Mouse (Mus musculus): ENCODE results near the gene 4930404H24Rik. TPM values are rescaled to one million over a fixed set of nuclear protein-coding genes. Genes with fewer than 3 reads are reported as not detected.
"Not testable (repeated sequence)": the region's sequence is repeated elsewhere in the genome, so short reads cannot be mapped to it uniquely, and the experiment has no call there.

Gene 4930404H24Rik
- total RNA-seq, 2 experiments from 2014 or later, result not detected

DNA sequence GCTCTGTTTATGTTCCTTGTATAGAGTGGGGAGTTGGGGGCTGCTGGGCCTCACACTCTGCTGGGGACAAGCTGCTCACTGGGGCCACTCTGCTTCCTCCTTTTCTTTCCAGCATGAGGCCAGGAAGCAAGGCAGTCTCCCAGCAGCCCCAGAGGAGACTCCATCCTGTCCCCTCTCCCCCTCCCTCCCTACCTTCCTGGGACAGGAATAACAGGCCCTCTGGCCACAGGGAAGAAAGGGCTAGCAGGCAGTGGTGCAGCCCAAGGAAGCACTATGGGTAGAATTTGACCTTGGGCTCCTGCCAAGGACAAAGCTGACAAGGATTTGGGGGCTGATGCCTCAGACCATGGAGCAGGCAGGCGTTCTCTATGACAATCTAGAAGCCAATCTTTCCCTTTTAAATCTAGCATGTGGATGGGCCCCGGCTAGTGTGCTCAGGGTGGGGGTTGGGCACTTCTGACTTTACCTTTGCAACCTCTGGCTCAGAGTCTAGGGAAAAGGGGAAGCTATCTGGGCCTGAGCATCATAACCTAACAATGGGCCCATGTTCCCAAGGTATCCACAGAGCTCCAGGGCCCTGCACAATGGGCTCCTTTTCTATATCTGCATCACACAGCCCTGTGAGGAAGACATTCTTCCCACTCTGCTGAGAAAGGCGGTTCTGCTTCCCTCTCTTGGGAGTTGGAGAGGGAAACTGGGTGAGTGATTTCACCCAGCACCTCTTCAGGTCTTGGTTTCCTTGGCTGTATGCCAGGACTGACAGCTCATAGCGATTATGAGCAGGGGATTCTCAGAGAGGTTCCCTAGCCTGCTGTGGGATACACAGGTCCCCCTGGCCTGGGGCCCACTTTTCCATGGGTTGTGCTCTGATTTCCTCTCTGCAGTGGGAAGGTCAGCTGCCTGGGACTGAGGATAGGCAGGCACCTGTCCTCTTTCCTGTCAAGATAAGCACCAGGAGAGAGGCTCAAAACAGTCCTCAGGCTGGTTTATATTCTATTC is 17.2 kb upstream of the 4930404H24Rik start:
- no peak for DNase-seq (ENCODE audit: extremely low spot score in 1 of 2, low spot score in 1 of 2)

DNA sequence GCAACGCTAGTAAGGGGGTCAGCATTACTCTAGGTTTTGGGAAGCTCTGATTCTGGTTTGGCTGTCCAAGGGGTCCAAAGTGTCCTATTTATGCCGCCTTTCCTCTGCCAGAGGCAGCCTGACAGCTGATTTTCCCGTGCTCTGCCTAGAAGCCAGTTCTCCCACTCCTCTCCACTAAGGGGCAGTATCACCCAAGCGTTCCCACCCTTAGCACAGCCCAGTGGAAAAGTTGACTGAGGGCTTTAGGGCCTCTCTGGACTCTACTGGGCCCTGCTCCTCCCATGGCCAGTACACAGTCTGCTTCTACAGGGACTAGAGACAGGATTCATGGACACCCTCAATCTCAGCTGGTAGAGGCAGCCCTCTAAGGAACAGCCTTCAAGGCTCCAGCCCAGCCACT is 14.0 kb upstream of the 4930404H24Rik start:
- DNase-seq (ENCODE audit: extremely low spot score in 1 of 2, low spot score in 1 of 2), result peak; percentile 43 to 77

DNA sequence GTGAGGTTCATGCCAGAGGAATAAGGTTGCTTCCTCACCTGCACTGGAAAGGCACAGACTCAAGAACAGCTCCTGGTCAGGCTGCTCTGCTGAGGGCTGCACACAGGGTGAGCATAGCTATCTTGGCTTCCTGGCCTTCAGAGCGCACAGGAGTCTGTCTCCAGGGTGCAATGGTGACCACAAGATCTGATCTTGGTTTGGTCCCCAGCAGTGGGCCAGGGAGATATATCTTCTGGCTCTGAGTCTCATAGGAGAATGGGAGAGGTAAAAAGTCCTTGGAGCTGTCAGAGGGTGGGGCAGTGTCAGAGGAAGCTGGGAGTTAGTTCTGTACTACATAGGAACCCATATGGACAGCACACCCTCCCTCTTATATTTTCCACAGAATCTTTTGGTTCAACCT is 13.1 kb upstream of the 4930404H24Rik start:
- DNase-seq (ENCODE audit: extremely low spot score in 1 of 2, low spot score in 1 of 2), result no peak

DNA sequence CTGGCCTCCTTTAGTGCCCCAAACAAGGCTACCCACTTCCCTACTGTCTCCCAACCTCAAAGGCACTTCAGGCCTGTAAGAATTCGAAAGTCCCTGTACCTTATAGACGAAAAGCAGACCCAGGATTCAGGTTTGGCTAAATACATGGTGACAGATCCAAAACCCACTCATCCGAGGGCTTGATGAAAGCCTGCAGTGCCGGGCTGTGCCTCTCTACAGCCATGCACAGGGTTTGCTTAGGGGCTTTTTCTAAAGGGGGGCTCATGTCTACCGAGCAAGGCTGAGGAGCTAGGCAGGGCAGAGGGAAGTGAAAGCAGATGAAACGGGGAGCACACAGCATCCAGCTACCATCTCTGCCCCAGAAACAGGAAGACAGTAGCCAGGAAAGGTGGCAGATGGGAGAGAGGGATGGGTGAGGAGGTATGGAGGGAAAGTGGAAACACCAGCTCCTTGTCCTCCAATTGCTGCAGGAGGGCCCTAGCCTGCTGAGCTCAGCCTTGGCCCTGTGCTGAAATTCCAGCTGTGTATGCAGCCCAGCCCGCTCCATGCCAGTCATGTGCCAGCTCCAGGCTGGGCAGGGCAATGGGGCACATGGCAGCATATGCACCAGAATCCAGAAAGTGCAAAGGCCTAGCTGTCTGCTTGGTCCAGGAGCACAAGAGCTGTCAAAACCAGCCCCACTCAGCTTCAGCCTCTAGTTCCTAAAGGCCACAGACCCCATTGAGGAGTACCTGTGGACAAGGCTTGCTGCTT is 11.3 kb upstream of the 4930404H24Rik start:
- no peak for DNase-seq (ENCODE audit: extremely low spot score in 1 of 2, low spot score in 1 of 2)

DNA sequence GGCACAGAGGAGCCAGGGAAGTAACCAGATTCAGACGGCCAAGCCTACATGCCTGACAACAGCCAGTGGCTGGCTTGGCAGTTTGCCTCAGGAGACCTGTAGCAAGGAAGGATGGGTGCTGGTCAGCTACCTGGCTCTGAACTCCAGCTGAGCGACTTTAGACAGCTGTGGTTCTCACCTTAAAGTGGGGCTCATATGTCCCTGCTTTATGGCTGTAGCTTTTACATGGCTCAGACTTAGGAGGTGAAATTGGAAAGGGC is 10.8 kb upstream of the 4930404H24Rik start:
- DNase-seq (ENCODE audit: extremely low spot score in 1 of 2, low spot score in 1 of 2), result no peak

DNA sequence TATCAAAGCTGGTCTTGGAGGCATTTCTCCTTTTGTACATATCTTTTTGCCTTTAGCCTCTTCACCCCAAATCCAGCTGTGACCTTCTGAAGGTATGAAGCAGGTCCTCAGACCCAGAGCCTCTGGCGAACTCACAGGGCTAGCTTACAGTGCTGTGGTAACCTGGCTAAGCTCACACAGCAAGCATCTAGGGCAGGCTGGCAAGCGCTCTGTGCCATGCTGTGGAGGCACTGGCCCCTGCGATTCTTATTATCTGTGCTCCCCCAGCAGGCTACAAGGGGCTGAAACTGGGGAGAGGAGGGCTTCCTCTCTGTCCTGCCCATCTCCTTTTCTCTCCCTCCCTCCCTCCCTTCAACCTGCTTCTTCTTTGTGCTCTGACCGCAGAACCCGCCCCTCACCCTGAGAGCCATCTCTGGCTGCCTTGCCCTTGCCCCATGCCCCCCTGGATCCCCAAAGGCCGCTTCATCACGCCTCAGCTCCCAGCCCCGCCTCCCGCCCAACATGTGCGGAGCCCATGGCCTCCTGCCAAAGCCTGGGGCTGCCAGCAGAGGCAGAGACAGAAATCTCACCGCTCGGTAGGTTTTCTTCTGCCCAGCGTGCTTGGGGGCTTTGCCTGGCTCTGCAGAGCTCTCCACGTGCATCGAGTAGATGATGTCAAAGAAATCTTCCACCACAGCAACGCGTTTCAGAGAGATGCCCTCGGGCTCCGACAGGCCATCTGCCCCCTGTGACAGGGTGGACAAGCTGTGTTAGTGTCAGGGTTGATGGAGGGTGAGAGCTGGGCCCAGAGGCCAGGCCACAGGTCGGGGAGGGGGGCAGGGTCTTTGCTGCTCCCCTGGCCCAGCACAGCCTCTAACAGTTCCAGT is 9.2 kb upstream of the 4930404H24Rik start:
- DNase-seq (ENCODE audit: extremely low spot score in 1 of 2, low spot score in 1 of 2), result peak; percentile 49 to 62

GRCm38 (mm10) chr2:153484071-153484470 is 8.5 kb upstream of the 4930404H24Rik start:
- no peak for DNase-seq (ENCODE audit: extremely low spot score in 1 of 2, low spot score in 1 of 2)

GRCm38 (mm10) chr2:153490116-153490515 is 2.5 kb upstream of the 4930404H24Rik start:
- DNase-seq (ENCODE audit: extremely low spot score in 1 of 2, low spot score in 1 of 2), result no peak

- DNase-seq (ENCODE audit: extremely low spot score in 1 of 2, low spot score in 1 of 2), result no peak
These were observed 1.6 kb upstream of the 4930404H24Rik start for GRCm38 (mm10) chr2:153490940-153491339.

GRCm38 (mm10) chr2:153491512-153492178 is 945 bp upstream of the 4930404H24Rik start:
- no peak for DNase-seq (ENCODE audit: extremely low spot score in 1 of 2, low spot score in 1 of 2)

- DNase-seq (ENCODE audit: extremely low spot score in 1 of 2, low spot score in 1 of 2), result no peak
These were observed 442 bp upstream of the 4930404H24Rik start for GRCm38 (mm10) chr2:153492179-153492517.

GRCm38 (mm10) chr2:153493393-153493731 is 772 bp downstream of the 4930404H24Rik start:
- DNase-seq (ENCODE audit: extremely low spot score in 1 of 2, low spot score in 1 of 2), result no peak

DNA sequence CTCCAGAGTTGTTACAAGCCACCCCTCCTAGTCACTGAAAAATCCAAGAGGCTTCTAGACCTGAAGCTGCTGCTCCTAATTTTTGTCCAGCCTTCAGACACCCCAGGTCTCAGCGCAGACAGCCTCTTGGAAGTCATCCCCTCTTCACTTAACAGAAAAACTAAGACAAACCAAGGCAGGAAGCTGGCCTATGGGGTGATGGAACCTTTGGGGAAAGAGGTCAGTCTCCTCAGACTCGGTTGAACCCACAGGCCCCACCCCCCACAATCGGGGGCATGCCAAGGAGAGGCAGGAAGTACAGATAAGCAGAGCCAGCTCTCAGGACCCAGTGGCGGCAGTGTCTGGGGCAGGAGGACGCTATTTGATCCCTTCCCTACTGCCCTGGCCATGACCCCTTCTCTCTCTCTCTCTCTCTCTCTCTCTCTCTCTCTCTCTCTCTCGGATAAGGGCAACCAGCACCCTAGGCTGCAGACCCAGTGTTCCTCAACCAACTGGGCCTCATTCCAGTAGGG is 1.2 kb downstream of the 4930404H24Rik start:
- no peak for DNase-seq (ENCODE audit: extremely low spot score in 1 of 2, low spot score in 1 of 2)

DNA sequence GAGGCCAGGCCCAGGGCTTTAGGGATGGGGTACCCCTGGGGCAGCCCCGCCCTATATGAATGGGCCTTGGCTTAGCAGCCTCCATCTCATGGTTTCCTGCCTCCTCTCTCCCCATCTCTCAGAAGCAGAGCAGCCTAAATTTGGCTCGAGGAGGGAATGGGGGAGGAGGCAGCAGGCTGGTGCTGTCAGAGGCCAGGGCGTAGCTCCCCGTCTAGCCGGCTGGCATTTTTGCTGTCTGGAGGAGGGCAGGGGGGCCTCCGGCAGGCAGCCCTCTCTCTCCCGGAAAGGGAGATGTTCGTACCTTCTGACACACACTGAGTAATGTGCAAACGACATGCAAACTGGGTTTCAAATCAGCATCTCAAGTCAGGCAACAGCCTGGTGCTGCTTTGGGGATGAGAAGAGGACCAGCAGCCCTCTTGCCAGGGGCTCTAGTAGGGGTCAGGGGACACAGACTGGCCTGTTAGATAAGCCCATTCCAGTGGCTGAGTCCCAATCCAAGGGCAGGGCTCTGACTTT is 1.8 kb downstream of the 4930404H24Rik start:
- DNase-seq (ENCODE audit: extremely low spot score in 1 of 2, low spot score in 1 of 2), result no peak

- not testable (repeated sequence) for DNase-seq (ENCODE audit: extremely low spot score in 1 of 2, low spot score in 1 of 2)
These were observed 2.8 kb downstream of the 4930404H24Rik start for GRCm38 (mm10) chr2:153495391-153495790.

GRCm38 (mm10) chr2:153495818-153496217 is 3.2 kb downstream of the 4930404H24Rik start:
- DNase-seq (ENCODE audit: extremely low spot score in 1 of 2, low spot score in 1 of 2), result no peak

DNA sequence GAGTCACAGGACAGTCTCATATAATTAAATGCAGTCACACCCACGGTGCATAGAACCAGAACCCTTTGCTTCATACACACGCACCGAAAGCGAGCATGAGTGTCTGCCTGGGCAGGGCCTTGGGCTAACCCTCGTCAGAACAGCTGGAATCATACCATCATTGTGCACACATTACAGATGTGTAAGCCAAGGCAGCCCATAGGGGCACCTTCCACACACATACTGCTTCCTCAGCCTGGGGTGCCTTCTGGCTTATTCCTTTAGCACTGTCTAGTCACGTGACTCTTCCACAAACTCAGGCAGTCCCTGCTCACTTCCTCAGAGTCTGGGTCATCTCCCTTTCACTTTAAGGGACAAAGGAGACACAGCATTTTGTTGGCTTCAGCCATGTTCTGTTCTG is 3.7 kb downstream of the 4930404H24Rik start:
- DNase-seq (ENCODE audit: extremely low spot score in 1 of 2, low spot score in 1 of 2), result no peak

GRCm38 (mm10) chr2:153496898-153497297 is 4.3 kb downstream of the 4930404H24Rik start:
- DNase-seq (ENCODE audit: extremely low spot score in 1 of 2, low spot score in 1 of 2), result no peak

DNA sequence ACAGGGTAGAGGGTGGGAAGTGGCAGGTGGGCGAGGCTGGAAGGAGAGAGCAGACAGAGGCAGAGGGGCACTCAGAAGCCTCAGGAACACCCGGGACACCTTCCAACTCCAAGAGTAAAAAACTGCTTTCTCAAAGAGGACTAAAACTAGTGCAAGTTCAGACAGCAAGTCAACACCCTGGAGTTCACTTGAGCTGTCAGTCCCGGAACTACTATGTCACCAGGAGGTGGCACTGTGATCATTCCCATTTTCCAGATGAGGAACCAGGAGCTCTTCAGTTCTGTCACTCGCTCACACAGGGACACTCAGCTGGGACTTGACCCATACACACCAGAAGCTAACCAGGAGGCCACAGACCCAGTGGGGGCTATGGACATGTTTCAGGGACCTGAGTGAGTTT is 6.6 kb downstream of the 4930404H24Rik start:
- DNase-seq (ENCODE audit: extremely low spot score in 1 of 2, low spot score in 1 of 2), result no peak

GRCm38 (mm10) chr2:153506385-153506784 is 13.8 kb downstream of the 4930404H24Rik start:
- DNase-seq (ENCODE audit: extremely low spot score in 1 of 2, low spot score in 1 of 2), result no peak

Measured in layer of hippocampus, postnatal 25 days (tissue).